Mouse (Mus musculus) thymus, postnatal 25 days (tissue): ENCODE results near the gene Fam189a1.

Experiments
- DNase-seq: peaks from one replicate; pipeline ENCODE4 v3.0.0; 2022

Fam189a1 gene

DNA sequence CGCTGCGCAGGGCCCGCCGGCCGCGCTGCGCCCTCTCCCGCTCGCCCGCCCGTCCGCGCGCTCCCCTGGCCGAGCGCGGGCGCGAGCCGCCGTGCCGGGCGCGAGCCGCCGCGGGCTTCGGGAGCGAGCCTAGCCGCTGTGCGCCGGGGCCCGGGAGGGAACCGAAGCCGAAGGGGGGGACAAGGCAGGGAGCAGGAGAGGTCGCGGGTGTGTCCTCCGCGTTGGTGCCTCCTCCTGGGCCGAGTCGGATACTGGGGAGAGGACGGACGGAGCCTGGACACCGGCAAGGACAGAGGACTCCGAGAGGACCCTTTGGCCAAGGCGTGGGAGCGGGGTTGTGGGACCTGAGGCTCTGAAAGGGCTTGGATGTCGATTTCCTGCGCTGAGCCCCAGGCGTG is at the start of gene Fam189a1:
Gene Fam189a1, minus strand, starts transcription at position 57 of the 398 bp plus-strand sequence.
- no peak for DNase-seq

DNA sequence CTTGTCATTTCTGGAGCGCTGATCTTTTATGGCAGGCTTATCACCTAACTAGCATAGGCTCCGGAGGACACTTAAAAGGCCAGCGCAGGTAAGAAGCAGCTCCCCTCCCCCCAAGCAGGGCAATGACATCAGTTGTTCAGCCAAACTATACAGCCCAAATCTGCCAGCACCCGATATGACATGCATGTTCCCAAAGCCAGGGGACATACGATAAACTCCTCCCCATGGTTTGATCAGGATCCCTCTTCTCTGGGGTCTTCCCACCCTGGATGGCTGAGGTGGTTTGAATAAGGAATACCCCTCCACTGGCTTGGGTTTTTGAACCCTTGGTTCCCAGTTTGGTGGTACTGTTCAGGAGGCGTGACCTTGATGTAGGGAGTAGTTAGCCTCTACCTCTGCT is 49.7 kb upstream of the Fam189a1 start:
- DNase-seq: no peak

- DNase-seq: no peak
Measured at GRCm38 (mm10) chr7:65202719-65203118, 46.3 kb upstream of the Fam189a1 start.

DNA sequence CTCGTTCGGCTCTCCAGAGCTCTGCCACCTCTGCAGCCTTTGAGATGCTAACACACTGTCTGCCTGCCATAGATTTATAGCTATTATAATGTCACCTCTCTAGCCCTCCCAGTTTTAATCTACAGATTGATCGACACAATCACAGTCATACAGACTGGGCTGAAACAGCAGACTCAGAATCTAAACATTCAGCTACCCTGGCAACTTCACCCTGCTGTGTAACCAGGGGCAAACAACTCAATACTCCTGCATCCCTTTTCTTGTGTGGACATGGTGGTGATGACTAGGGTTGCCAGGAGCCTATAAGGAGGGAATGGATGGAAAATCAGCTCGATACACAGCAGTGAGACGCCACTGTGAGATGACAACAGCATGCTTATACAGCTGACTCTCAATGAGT is 24.3 kb upstream of the Fam189a1 start:
- DNase-seq: no peak

- DNase-seq: no peak
Measured at GRCm38 (mm10) chr7:65170762-65171161, 14.4 kb upstream of the Fam189a1 start.

- no peak for DNase-seq
Measured at GRCm38 (mm10) chr7:65157031-65158025, 958 bp upstream of the Fam189a1 start.

GRCm38 (mm10) chr7:65155628-65156513 is 499 bp downstream of the Fam189a1 start:
- no peak for DNase-seq

DNA sequence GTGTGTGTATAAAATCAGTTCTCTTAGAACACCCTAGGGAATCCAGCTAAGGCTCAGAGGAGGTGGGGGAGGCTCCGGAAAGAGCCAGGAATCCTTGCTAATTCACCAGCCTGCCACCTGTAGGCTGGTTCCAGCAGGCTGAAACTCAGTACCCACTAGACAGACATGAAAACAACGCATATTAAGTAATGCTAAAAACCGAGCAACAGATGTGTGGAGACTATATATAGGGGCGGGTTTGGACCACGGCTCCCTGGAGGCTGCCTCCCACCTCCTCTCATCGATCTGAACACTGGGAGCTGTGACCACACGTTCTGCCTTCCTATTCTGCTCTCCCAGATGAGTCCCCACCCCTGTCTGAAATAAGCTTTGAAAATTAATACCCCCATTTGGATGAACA is 1.8 kb downstream of the Fam189a1 start:
- DNase-seq: no peak

- no peak for DNase-seq
Measured at GRCm38 (mm10) chr7:65153846-65154245, 2.5 kb downstream of the Fam189a1 start.

- no peak for DNase-seq
Measured at GRCm38 (mm10) chr7:65151526-65151925, 4.8 kb downstream of the Fam189a1 start.

- DNase-seq: no peak
Measured at GRCm38 (mm10) chr7:65149040-65149439, 7.3 kb downstream of the Fam189a1 start.

DNA sequence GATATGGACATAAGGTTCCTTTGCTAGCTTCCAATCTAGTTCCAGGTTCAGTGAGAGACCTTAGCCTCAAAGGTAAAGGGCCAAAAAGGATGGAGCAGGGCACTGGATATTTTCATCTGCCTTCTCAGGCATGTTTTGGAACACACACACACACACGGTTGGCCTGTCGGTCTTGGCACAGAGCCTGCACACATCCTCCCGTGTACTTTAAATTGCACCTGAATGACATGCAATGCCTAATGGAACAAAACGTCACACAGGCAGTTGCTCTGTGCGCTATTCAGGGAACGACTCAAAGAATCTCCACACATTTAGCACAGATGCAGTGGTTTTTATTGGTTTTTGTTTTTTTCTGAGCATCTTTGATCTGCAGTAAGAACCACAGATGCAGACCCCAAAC is 11.5 kb downstream of the Fam189a1 start:
- no peak for DNase-seq

DNA sequence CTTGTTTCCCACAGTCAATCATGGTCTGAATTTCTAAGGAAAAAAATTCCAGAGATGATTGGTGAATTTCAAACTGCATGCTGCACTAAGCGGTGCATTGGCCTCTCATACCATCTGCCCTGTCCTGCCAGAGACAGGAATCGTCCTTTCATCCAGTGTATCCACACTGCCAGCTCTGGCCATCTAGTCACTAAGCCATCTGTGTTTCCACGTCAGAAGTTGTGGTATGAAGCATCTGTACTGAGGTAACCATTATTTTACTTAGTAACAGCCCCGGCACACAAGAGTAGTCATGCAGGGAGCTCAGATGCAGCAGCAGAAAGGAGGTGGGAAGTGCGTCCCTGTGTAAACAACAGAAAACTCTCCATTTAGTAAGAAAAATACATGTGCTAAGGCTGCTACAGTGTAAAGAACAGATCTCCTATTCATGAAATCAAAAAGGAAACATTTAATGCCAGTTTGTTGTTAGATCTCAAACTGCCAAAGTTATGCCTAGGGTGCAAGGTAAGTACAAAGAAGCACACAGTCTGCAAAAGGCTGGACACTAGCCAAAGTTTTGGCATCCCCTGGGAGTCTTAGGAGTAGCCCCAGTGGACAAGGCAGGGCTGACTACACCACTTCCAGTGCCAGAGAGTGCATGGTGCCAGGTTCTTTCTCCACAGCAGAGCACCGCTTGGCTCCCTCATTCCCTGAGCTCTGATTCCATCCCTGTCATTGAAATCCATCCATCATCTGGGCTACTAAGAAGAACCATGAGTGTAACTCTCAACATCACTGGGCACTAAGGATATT is 14.3 kb downstream of the Fam189a1 start:
- DNase-seq: no peak

DNA sequence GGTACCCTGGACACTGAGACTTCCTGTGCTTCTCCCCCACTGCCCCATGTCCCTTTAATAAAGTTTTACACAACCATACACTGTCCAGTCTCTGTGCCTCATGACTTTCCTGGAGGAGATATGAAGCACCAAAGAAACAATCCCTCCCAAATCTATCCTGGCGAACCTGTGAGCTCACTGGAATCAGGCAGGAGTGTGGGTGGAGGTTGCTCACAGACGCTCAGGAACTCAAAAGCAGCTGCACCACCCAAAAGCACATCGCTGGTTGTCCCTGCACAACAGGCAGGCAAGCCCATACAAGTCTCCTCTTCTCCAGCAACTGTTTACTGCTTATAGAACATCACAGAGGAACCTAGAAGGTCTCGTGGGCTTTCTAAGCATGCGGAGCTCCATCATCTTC is 15.5 kb downstream of the Fam189a1 start:
- DNase-seq: no peak

- no peak for DNase-seq
Measured at GRCm38 (mm10) chr7:65140099-65140498, 16.3 kb downstream of the Fam189a1 start.

DNA sequence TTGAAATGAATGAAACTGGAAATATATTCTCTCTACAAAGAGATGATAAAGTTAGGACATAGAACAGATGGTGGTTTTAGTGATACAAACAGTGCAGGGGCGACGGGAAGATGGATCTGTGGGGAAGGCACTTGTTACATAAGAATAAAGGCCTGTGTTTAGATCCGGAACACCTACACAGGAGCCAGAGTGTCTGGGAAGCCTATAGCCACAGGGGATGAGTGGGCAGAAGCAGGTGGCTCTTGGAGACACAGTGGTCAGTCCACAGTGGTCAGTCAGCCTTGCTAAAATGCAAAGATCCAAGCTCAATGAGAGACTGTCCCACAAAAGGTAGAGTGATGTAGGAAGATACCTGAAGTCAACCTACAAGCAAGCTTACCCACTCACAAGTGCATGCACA is 32.6 kb downstream of the Fam189a1 start:
- DNase-seq: no peak

DNA sequence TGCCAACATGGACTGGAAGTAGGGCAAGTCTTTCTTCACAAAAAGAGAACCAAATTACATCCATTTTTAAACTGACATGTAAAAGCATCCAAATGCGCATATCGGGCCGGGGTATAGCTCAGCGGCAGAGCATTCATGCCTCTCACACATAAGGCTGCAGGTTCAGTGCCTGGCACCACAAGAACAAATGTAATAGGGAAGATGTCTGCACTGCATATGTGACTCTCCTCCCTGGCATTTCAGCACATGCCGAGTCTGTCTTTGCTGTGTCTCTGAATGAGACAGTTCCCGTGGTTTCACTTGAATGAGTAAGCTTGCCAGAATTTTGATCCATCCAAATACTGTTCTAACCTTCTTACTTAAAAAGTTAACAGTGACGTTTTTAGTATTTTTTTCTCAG is 39.5 kb downstream of the Fam189a1 start:
- no peak for DNase-seq

- no peak for DNase-seq
Measured at GRCm38 (mm10) chr7:65115366-65115765, 41.0 kb downstream of the Fam189a1 start.

DNA sequence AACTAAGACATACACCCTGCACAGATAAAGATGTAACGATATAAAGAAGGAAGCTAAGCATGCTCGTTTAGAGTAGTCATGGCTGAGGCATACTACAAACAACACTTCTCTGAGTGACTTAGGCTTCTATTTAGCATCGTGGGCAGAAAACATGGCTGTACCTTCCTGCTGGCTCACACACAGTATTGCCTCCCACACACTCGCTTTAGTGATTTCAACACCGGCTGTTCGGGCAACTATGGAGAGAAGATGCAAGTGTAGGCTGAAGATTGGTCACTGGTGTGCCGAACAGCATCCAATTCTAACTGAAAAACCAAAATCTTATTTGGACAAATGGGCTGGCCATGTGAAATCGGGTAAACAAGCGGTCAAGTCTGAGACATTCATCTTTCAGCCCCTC is 44.7 kb downstream of the Fam189a1 start:
- no peak for DNase-seq

DNA sequence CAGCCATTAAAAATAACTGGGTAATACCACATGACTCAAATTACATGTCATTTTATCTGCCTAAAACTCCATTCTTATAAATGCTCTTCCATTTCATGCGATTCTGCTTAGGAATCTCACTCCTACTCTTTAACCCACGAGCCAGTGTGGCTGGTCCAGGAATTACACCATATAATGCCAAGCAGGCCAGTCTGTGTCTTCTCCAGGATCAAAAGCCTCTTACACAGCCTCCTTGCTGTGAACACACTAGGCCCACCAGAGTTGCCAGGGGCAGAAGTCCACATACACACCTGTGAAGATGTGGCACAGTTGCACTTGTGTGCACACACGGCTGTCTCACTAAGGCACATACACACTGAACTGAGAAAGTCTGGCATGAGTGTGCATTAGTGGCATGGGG is 50.8 kb downstream of the Fam189a1 start:
- no peak for DNase-seq

DNA sequence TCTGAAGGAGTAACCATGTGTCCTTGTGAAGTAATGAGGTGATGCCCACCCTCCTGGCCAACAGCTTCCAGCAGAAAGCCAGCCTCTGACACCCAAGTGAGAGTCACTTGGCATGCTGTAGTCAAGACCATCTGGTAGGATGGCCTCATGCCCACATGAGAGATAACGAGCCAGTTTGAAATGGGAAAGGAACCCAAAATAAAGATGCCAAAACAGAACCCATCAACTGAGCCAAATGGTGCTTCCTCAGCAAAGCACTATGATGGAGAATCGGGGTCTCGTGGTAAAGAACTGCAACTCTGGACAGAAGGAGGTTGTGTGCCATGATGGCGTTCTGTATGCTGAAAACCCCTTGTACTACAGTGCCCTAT is 51.3 kb downstream of the Fam189a1 start:
- DNase-seq: no peak

DNA sequence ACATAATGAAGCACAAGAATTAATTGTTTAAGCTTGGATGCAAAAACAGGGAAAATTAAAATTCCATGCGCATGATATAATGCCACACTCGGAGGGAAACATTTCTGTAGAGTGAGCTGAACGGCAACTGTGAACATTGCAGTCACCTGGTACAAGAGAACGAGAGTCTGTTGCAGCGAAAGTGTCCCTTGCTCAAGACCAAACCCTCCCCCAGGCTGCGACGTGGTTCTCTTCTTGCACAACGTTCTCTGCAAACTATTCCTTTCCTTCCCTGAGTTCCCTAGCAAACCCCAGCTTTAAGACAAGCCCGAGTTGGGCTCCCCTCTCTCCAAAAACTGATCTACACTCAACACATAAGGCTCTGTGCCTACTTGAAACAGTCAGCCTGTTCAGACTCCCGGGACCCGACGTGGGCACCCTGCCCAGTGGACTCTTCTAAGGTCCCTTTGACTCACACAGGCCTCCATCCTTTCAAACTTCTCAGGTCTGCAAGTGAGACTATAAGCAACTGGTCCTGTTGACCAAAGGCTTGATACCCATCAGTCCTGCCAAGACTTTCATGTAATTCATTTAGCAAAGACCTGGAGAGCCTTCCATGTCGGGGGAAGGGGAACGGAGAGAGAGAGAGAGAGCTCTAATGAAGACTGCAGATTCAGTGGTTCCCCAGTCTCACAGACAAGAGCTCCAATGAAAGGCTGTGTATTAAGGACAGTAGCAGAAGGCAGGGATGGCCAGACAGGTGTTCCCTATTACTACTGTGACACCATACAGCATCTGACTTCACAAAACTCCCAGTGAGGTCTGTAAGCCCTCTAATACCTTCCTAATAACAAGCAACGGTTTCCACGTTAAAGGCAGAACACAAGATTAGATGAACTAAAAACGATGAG is 51.9 kb downstream of the Fam189a1 start:
- no peak for DNase-seq
